Mouse (Mus musculus): Measurements from ENCODE around the gene Pwp2. TPM values are rescaled to one million over a fixed set of nuclear protein-coding genes. Genes with fewer than 3 reads are reported as not detected.
"Not testable (repeated sequence)": the region's sequence is repeated elsewhere in the genome, so short reads cannot be mapped to it uniquely, and the experiment has no call there.

The Pwp2 gene
- polyA plus RNA-seq (2017; shearing (Covaris generic)), result 10 to 100 TPM; 13.4 to 29.5 TPM

DNA sequence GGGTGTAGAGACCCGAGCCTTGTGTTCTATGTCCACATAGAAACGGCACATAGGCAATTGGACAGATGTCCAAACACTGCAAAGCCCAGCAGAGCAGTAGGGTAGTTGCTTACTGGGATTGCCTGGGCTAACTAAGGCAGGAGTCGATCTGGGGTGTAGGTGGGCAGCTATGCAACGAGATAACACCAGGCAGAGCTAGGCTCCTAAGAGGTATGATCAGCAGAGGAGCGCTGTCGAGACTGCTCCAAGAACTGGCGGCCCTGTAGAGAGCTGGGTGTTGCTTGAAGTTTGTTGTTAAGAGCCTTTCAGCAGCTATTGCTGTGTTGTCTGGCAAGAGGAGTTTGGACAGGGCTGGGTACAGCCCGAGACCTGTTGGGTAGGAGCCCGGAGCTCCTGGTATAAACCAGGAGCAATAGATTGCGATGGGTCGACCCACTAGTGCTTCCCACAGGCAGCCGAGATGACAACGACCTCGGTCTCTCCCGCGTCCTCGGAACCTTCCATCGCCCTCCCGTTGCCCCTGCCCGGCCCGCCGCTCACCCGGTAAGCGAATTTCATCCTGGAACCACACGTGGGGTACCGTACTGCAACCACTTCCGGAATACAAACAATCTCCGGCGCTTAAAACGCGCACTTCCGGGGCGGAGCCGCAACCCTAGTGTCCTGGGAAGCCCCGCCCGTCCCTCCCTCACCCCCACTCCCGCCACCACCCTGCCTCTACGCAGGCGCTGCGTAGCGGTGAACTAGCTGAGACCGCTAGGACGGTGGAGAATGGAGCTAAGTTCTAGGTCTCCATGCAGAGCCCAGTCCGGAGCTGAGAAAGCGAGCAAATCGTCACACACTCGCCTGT is at the start of gene Pwp2:
Gene Pwp2 (minus strand): TSS at position 619 of the 850 bp plus-strand sequence.
- peak; percentile 94 for ATAC-seq

DNA sequence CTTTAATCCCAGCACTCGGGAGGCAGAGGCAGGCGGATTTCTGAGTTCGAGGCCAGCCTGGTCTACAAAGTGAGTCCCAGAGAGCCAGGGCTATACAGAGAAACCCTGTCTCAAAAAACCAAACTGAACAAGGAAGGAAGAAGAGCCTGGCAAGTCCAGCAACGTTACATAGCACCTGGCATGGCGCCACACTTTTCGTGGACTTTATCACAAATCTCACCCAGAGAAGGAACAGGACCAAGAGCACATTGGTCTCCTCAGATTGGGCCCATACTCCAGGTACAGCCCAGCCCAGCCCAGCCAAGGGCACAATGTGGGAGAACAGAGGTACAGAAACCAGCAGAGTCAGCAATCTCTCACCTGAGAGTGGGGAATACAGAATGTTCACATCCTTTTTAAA is 48.8 kb upstream of the Pwp2 start:
- no peak for ATAC-seq

GRCm38 (mm10) chr10:78233161-78233560 is 48.2 kb upstream of the Pwp2 start:
- ATAC-seq, result no peak

GRCm38 (mm10) chr10:78232301-78232980 is 47.5 kb upstream of the Pwp2 start:
- ATAC-seq, result peak; percentile 39

- no peak for ATAC-seq
These were observed 43.6 kb upstream of the Pwp2 start for GRCm38 (mm10) chr10:78228560-78228928.

GRCm38 (mm10) chr10:78227875-78228559 is 43.1 kb upstream of the Pwp2 start:
- no peak for ATAC-seq

DNA sequence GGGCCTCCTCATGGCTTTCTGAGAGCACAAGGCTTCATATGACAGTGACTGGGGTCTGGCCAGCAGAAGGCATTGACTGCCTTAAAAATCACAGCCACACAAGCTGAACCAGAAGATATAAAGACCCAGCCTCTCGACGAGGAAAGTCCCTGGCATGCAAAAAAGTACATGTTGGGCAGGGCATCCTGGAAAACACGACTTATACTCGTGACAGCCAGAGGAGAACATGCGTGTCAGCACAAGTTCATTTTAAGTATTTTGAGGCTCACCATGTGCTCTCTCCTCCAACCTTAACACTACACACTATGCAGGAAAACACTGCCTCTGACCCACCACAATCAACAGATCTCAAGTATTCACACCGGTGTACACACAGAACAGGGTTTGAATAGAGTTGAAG is 39.2 kb upstream of the Pwp2 start:
- ATAC-seq, result no peak

DNA sequence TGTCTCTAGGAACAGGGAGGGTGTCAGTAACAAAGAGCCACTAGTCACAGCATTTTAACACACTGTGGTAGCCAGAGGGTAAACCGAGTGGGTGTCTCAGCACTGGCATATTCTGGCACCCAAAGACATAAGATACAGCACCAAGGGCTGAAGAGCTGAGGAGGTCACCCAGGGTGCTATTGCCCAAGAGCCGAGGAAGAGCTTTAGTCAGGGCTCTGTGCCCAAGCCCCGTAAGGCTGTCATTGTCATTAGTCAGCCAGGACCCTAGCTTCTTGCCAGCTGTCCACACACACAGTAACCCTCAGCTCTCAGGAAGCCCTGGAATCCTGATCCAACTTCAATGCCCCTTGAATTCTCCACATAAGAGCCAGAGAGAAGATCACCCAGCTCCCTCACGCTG is 38.0 kb upstream of the Pwp2 start:
- no peak for ATAC-seq

DNA sequence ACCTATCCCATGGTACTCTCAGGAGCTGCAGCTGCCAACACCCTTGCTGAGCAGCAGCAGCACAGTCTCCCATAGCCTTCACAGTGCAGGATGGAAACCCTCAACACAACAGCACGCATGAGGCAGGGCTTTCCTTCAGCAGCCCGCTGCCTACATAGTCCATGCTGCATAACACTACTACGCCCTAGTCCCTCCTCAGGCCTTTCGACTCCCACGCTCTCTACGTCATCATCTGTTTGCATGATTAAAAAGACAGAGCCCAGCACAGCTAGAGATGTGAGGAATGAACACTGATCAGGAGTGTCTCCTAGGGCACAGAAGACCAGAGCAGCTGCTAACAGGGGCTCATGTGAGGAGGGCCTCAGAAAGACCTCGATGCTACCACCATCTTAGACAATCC is 36.4 kb upstream of the Pwp2 start:
- ATAC-seq, result no peak

DNA sequence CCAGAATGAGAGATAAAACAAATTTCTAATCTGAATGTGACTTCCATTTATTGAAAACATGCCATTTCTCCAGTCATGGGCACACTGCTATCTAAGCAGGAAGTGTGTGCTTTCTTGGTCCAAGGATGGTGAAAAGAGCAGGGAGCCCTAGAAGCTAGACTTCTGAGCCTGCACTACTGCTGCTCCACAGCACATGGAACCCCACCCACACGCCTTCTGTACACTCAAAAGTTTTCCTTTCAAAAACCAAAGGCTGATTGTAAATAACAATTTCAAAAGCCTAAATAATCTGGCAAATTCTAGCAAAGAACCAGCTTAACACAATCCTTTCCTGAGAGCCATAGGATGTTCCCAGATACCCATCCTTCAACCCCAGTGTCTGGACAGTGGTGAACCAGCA is 34.6 kb upstream of the Pwp2 start:
- no peak for ATAC-seq

DNA sequence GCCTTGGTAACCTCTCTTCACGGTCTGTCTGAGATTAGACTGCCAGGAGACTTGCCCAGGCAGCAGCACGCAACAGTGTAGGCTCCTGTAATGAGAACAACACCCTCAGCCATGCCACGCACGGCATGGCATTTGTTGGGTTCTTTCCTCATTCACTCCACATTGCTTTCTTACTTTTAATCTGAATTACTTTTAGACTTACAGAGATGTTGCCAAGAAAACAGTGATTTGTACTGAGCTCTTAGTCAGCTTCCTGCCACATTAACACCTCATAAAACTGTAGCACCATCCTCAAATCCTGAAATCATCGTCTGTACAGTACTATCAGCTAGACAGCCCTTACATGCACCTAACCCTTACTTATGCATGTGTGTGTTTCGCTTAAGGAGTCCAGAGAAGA is 33.6 kb upstream of the Pwp2 start:
- ATAC-seq, result no peak

DNA sequence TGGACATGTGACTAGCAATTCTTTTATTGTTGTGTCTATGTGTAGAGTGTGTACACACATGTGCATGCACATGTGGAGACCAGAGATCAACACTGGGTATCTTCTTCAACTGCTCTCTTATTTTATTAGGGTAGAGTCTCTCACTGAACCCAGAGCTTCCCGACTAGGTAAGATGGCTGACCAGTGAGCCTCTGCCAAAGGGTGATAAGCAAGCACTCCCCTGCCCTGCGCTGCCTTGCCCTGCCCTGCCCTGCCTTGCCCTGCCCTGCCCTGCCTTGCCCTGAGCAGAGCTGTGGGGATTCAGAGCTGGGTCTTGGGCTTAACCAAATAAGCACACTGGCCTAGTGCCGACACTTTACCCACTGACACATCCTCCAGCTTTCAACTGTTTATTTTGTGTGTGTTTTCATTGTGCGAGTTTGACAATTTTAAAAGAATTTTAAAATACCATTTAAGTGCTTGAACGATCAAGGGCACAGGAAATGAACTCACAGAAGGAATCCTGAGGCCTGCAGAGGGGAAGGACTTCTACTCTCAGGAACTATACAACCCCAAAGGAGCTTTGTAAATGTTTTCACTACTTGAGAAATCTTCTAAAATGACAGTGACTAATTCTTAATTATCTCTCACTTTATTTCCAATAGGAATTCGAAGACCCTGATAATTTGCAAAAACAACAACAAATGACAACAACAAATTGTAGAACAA is 31.6 kb upstream of the Pwp2 start:
- no peak for ATAC-seq

- ATAC-seq, result no peak
These were observed 29.4 kb upstream of the Pwp2 start for GRCm38 (mm10) chr10:78214371-78214770.

DNA sequence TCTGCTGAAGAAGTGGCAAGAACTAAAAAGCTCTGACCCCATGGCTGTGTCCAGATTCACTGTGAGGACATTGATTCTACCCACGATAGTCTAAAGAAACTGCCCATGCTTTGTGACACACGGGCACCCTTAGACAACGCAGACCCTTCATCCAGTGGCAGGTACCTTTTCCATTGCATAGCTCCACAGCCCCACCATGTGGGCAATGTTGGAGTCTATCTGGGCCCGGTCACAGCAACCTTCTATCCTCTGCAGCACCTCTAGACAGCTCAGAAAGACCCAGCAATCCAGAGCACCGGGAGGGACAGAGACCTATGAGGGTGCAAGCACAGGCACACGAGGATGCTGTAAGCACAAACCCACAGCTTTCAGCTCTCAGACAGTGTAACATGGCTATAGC is 26.4 kb upstream of the Pwp2 start:
- no peak for ATAC-seq

GRCm38 (mm10) chr10:78201182-78201581 is 16.2 kb upstream of the Pwp2 start:
- no peak for ATAC-seq

DNA sequence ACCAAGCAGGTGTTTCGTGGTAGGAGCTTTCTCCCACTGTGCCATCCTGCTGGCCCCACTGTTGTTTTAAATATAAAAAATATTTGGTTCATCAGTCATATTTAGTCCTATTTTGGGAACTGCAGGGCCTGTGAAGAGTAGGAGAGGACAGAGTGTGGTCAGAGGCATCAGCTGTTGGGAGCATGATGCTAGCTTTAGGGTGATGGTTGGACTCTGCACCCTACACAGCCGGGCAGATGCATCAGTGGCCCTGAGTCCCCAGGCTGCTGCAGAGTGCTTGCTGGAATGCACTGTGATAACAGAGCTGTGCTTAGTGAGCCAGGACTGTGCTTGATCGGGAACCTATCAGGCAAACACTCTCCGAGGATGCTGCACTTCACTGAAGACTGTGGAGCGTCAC is 8.0 kb upstream of the Pwp2 start:
- no peak for ATAC-seq

- ATAC-seq, result not testable (repeated sequence)
These were observed 1.1 kb upstream of the Pwp2 start for GRCm38 (mm10) chr10:78186076-78186475.

DNA sequence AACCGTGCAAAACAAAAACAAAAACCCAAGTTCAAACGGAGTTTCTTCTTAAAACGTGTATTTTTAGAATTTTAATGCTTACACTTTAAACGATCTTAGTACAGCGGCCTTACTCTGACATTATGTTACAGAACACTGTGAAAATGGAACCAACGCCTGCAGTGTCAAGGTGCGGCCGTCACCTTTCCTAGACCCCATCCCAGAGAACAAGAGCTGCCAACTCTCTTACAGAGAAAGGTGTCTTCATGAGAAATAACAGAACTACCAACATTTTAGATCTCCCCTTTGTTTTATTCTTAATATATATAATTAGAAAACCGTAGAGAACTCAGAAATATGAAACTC is 404 bp upstream of the Pwp2 start:
- ATAC-seq, result peak; percentile 55

GRCm38 (mm10) chr10:78183577-78183976 is 1.4 kb downstream of the Pwp2 start:
- ATAC-seq, result no peak

DNA sequence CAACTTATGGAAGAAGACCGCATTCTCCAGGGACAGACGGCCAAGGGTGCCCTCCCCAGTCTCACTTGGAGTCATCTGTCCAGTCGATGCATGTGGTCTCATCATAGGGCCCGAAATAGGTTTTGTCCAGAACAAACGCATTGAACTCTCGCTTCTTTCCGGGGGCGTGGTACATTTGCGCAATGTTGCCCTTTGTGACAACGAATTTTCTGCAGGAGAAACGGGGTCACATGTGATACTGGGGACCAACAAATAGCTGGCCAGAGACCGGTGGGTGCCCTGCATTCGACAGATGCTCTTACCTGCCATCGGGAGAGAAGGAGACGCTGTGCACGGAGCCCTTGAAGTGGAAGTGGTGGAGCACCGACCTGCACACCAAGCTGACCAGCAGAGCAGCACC is 2.6 kb downstream of the Pwp2 start:
- no peak for ATAC-seq

GRCm38 (mm10) chr10:78174474-78174873 is 10.5 kb downstream of the Pwp2 start:
- ATAC-seq, result no peak

GRCm38 (mm10) chr10:78171581-78171980 is 13.4 kb downstream of the Pwp2 start:
- ATAC-seq, result no peak

DNA sequence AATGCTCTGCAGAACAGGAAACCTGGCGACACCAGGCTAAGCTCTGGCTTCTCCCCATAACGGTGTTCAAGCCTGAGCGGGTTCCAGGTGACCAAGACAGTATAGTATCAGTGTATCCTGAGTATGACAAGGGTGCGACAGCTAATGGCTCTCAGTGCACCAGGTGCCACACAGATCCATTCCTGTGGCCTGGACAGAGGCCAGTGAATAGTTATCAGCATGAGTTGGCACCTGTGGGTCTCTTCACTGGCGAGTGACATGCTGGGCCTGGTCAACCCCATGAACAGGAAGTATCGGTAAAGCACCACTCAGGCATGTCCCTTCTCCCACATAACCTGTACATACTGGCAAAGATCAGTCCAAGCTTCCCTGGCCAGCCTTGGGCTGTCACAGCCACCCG is 13.9 kb downstream of the Pwp2 start:
- ATAC-seq, result no peak

Data from CD4-positive, CD25-positive, alpha-beta regulatory T cell, adult 4 months (primary cell).